In genomic region chr2:38338990-38339909, GRCm38 (mm10) we compare ENCODE assay signal across 8 mouse cellular contexts. TPM values are rescaled to one million over a fixed set of nuclear protein-coding genes. Genes with fewer than 3 reads are reported as not detected.
DNase-seq lines count a peak whose midpoint lies in the region; ATAC-seq and TF ChIP-seq lines count a peak whose summit lies in the region.

Gene Lhx2, plus strand, starts transcription at chr2:38339281.

- peak; percentile 79 for ATAC-seq in hindbrain, embryonic 11.5 days (ENCODE audit: low FRiP score)
- ATAC-seq in limb, embryonic 14.5 days (ENCODE audit: low FRiP score, low read depth) = peak; percentile 37; the same call in 1 of the 2 replicates
- ATAC-seq in activated CD4-positive, CD25-positive, alpha-beta regulatory T cell, adult 4 months = no peak

- no peak within 1 kb of the TSS for H3K27ac ChIP-seq in spleen, adult 2 months (ENCODE audit: insufficient read depth, low read length)
- H3K27ac ChIP-seq in hindbrain, embryonic 11.5 days (ENCODE audit: low read depth, low read length) = peak within 1 kb of the TSS; percentile 78
- no peak within 1 kb of the TSS for H3K27ac ChIP-seq in limb, embryonic 14.5 days (replicated peaks; ENCODE audit: low read depth, low read length)

- no peaks in the 10 kb centered on the region for H3K36me3 ChIP-seq in spleen, adult 2 months (ENCODE audit: control insufficient read depth, insufficient read depth, low read length)
- no peaks in the 10 kb centered on the region for H3K36me3 ChIP-seq in hindbrain, embryonic 11.5 days (ENCODE audit: control insufficient read depth, insufficient read depth, low read length)
- H3K36me3 ChIP-seq in limb, embryonic 14.5 days (ENCODE audit: control insufficient read depth, insufficient read depth, low read length) = no peaks in the 10 kb centered on the region

- DNase-seq in embryo, embryonic 10.5 days (ENCODE audit: low spot score) = peak; percentile 37
- DNase-seq in embryo, embryonic 10 days (ENCODE audit: low spot score) = no peak
- DNase-seq in spleen, adult 2 months (ENCODE audit: low read depth in 1 of 2, low spot score in 2 of 2) = no peak
- no peak for DNase-seq in spleen, postnatal 14 days (ENCODE audit: low spot score in 2 of 2)
- DNase-seq in hindbrain, embryonic 11.5 days (ENCODE audit: low spot score) = peak; percentile 57
- DNase-seq in limb, embryonic 14.5 days (ENCODE audit: low spot score) = no peak
- DNase-seq in right cerebral cortex, postnatal 4 days = peak; percentile 56

- TF ChIP-seq CTCF in spleen, adult 2 months (IDR thresholded peaks at IDR 0.05; ENCODE audit: extremely low read depth, insufficient read depth, insufficient read length, insufficient replicate concordance) = no peak

- H3K27me3 ChIP-seq in spleen, adult 2 months (ENCODE audit: control insufficient read depth, insufficient read depth, low read length) = peaks cover 35% of the 10 kb centered on the region
- H3K27me3 ChIP-seq in hindbrain, embryonic 11.5 days (ENCODE audit: control insufficient read depth, insufficient read depth, low read length) = peaks cover 90% of the 10 kb centered on the region
- peaks cover 76% of the 10 kb centered on the region for H3K27me3 ChIP-seq in limb, embryonic 14.5 days (ENCODE audit: control insufficient read depth, insufficient read depth, low read length)

- H3K4me1 ChIP-seq in spleen, adult 2 months (ENCODE audit: control insufficient read depth, insufficient read depth, insufficient read length) = peaks cover 7% of the 10 kb centered on the region
- peaks cover 7% of the 10 kb centered on the region for H3K4me1 ChIP-seq in hindbrain, embryonic 11.5 days (replicated peaks; ENCODE audit: control insufficient read depth, insufficient read depth, low read length)
- H3K4me1 ChIP-seq in limb, embryonic 14.5 days (ENCODE audit: control insufficient read depth, insufficient read depth, low read length) = peaks cover 10% of the 10 kb centered on the region

- no peaks in the 10 kb centered on the region for H3K9me3 ChIP-seq in hindbrain, embryonic 11.5 days (ENCODE audit: control insufficient read depth, low read length)
- H3K9me3 ChIP-seq in limb, embryonic 14.5 days (ENCODE audit: control insufficient read depth, low read length) = no peaks in the 10 kb centered on the region

- peak within 1 kb of the TSS; percentile 52 for H3K4me2 ChIP-seq in hindbrain, embryonic 11.5 days (replicated peaks; ENCODE audit: low read depth, low read length)
- peak within 1 kb of the TSS; percentile 97 for H3K4me2 ChIP-seq in limb, embryonic 14.5 days (replicated peaks; ENCODE audit: low read depth, low read length, severe bottlenecking)

- peak within 1 kb of the TSS; percentile 42; the same call in 1 of the 2 replicates for H3K9ac ChIP-seq in hindbrain, embryonic 11.5 days (ENCODE audit: low read depth, low read length)
- H3K9ac ChIP-seq in limb, embryonic 14.5 days (ENCODE audit: low read depth, low read length, severe bottlenecking) = peak within 1 kb of the TSS; percentile 66

- no peak for TF ChIP-seq POLR2A in spleen, adult 2 months (IDR thresholded peaks at IDR 0.05; ENCODE audit: low read depth, low read length)
- TF ChIP-seq POLR2A in limb, embryonic 14.5 days (IDR thresholded peaks at IDR 0.05; ENCODE audit: borderline replicate concordance, extremely low read depth, insufficient read depth, insufficient read length) = no peak

- WGBS in spleen, adult 2 months = 3% methylated on average over 60 of the region's 92 CpGs
- WGBS in hindbrain, embryonic 11.5 days = under 1% methylated on average over 40 of the region's 92 CpGs
- 2% methylated on average over 32 of the region's 92 CpGs for WGBS in limb, embryonic 14.5 days

- peak within 1 kb of the TSS; percentile 40; the same call in 1 of the 2 replicates for H3K4me3 ChIP-seq in spleen, adult 2 months (ENCODE audit: extremely low read depth, insufficient read depth, insufficient read length)
- peak within 1 kb of the TSS; percentile 36 for H3K4me3 ChIP-seq in hindbrain, embryonic 11.5 days (ENCODE audit: low read depth, low read length)
- peak within 1 kb of the TSS; percentile 53 for H3K4me3 ChIP-seq in limb, embryonic 14.5 days (replicated peaks; ENCODE audit: low read length)

RNA-seq across cellular contexts. Expression of gene Lhx2, which starts in this region (rescaled TPM):
- polyA plus RNA-seq in spleen, adult 2 months (2012; rRNA removed) = 0.25 and 0.30 TPM in 2 replicates
- 21.9 and 24.4 TPM in 2 replicates for polyA plus RNA-seq in hindbrain, embryonic 11.5 days (2014; fragmentation: Nextera tagmentation; extraction: Ambion mirVana)
- polyA plus RNA-seq in limb, embryonic 14.5 days (2012; rRNA removed) = 27.5 and 37.0 TPM in 2 replicates
- polyA plus RNA-seq in limb, embryonic 14.5 days (2014; fragmentation: Nextera tagmentation; extraction: Ambion mirVana) = 8.7 and 11.4 TPM in 2 replicates
- not detected for polyA plus RNA-seq in activated CD4-positive, CD25-positive, alpha-beta regulatory T cell, adult 4 months (2017; shearing (Covaris generic))

Comparison
In these comparisons a context has a peak if more than half of its experiments do, and no peak if none do; other contexts are left out.
1. DNase-seq: peak in embryo, embryonic 10.5 days (single experiment), hindbrain, embryonic 11.5 days (single experiment) and right cerebral cortex, postnatal 4 days (single experiment); none in embryo, embryonic 10 days (single experiment), spleen, adult 2 months (0 of 2), spleen, postnatal 14 days (0 of 2) and limb, embryonic 14.5 days (single experiment).
2. Peak in every context shown above with its lines, with median percentiles within 50 percentile points of each other: H3K4me3 ChIP-seq.